Mouse (Mus musculus): Measurements from ENCODE around the gene Vasn. TPM values are rescaled to one million over a fixed set of nuclear protein-coding genes. Genes with fewer than 3 reads are reported as not detected.
A peak's percentile ranks its signal among the peaks of the same experiment; 100 is the strongest.

Vasn gene
- polyA plus RNA-seq, 1 experiment from 2014 or later, result 17.5 TPM

DNA sequence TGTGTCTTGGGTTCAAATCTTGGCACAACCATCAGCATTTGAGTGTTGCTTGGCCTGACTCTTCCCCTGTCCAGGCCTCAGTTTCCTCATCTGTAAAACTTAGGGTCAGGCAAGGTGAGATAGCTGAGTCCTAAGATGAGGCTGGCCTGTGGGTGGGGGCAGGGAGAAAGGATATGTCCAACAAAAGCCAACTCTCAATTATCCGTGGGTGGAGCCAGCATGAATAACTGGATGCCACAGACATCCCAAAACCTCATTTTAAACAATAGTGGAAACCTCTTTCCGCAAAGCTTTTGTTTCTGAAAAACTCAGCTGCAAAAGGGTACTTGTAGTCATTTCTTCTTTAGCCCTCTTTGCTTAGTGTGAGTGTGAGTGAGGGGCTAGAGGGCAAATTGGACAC lies 42.9 kb upstream of the Vasn start:
- peak overlapping the region; percentile 89; the same call in 1 of the 2 replicates for H3K4me3 ChIP-seq (ENCODE audit: low read depth, low read length)
- 47% methylated on average over 2 of the region's 2 CpGs for WGBS
- no peaks in the 10 kb centered on the region for H3K9me3 ChIP-seq (ENCODE audit: control insufficient read depth, low read depth, low read length)
- H3K4me2 ChIP-seq (replicated peaks; ENCODE audit: low read depth, low read length), result peak overlapping the region; percentile 96
- H3K36me3 ChIP-seq (ENCODE audit: control insufficient read depth, insufficient read depth, low read length), result no peaks in the 10 kb centered on the region
- peak overlapping the region; percentile 92; the same call in 1 of the 2 replicates for H3K27ac ChIP-seq (ENCODE audit: low read length)
- no peak for ATAC-seq (ENCODE audit: insufficient number of reproducible peaks, insufficient read depth, low FRiP score, low read depth)
- peaks cover 74% of the 10 kb centered on the region for H3K4me1 ChIP-seq (ENCODE audit: control insufficient read depth, insufficient read depth, low read length)
- H3K27me3 ChIP-seq (ENCODE audit: control insufficient read depth, insufficient read depth, low read length), result no peaks in the 10 kb centered on the region
- H3K9ac ChIP-seq (replicated peaks; ENCODE audit: low read depth, low read length), result no peak overlapping the region

- peak overlapping the region; percentile 10; the same call in 1 of the 2 replicates for H3K4me3 ChIP-seq (ENCODE audit: low read depth, low read length)
- H3K27me3 ChIP-seq (ENCODE audit: control insufficient read depth, insufficient read depth, low read length), result no peaks in the 10 kb centered on the region
- H3K36me3 ChIP-seq (ENCODE audit: control insufficient read depth, insufficient read depth, low read length), result no peaks in the 10 kb centered on the region
- H3K9ac ChIP-seq (replicated peaks; ENCODE audit: low read depth, low read length), result no peak overlapping the region
- H3K4me2 ChIP-seq (replicated peaks; ENCODE audit: low read depth, low read length), result peak overlapping the region; percentile 96
- H3K9me3 ChIP-seq (ENCODE audit: control insufficient read depth, low read depth, low read length), result no peaks in the 10 kb centered on the region
- WGBS, result 52% methylated on average over 7 of the region's 7 CpGs
- peak overlapping the region; percentile 36; the same call in 1 of the 2 replicates for H3K27ac ChIP-seq (ENCODE audit: low read length)
- ATAC-seq (ENCODE audit: insufficient number of reproducible peaks, insufficient read depth, low FRiP score, low read depth), result no peak
- peaks cover 75% of the 10 kb centered on the region for H3K4me1 ChIP-seq (ENCODE audit: control insufficient read depth, insufficient read depth, low read length)
Measured at GRCm38 (mm10) chr16:4597296-4597695, 42.4 kb upstream of the Vasn start.

DNA sequence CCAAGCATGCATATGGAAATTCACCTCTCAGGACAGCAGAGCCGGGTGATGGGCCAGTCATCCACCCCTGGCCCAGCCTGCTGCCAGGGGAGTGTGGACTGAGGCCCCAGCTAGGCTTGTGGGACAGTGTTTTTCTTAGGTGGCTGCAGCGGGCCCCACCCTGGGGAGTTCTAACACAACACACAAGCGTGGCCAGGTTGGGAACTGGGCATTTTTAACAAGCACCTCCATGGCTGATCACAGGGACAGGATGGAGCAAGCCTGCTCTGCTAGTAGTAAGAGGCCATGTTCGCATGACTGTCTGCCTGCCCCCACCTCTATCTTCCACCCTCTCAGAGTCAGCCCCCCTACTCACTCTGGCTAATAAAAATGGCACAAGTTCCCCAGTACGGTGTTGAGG lies 41.7 kb upstream of the Vasn start:
- H3K9me3 ChIP-seq (ENCODE audit: control insufficient read depth, low read depth, low read length), result no peaks in the 10 kb centered on the region
- no peak for ATAC-seq (ENCODE audit: insufficient number of reproducible peaks, insufficient read depth, low FRiP score, low read depth)
- H3K27ac ChIP-seq (ENCODE audit: low read length), result 0 out of 2 replicates have a peak overlapping the region, but pooled peaks have one; percentile 15
- H3K36me3 ChIP-seq (ENCODE audit: control insufficient read depth, insufficient read depth, low read length), result no peaks in the 10 kb centered on the region
- WGBS, result 74% methylated on average over 5 of the region's 5 CpGs
- no peaks in the 10 kb centered on the region for H3K27me3 ChIP-seq (ENCODE audit: control insufficient read depth, insufficient read depth, low read length)
- peak overlapping the region; percentile 96 for H3K4me2 ChIP-seq (replicated peaks; ENCODE audit: low read depth, low read length)
- H3K9ac ChIP-seq (replicated peaks; ENCODE audit: low read depth, low read length), result no peak overlapping the region
- H3K4me1 ChIP-seq (ENCODE audit: control insufficient read depth, insufficient read depth, low read length), result peaks cover 75% of the 10 kb centered on the region
- H3K4me3 ChIP-seq (ENCODE audit: low read depth, low read length), result no peak overlapping the region

- Histone ChIP-seq H3K9me3 (ENCODE audit: control insufficient read depth, low read depth, low read length) (no peaks in the 10 kb centered on the region), H3K9ac (replicated peaks; ENCODE audit: low read depth, low read length) (no peak overlapping the region; the same call in 1 of the 2 replicates), H3K36me3 (ENCODE audit: control insufficient read depth, insufficient read depth, low read length) (no peaks in the 10 kb centered on the region), H3K4me2 (replicated peaks; ENCODE audit: low read depth, low read length) (0 out of 2 replicates have a peak overlapping the region, but pooled peaks have one; percentile 8), H3K27ac (ENCODE audit: low read length) (peak overlapping the region; percentile 21; the same call in 1 of the 2 replicates), H3K4me1 (ENCODE audit: control insufficient read depth, insufficient read depth, low read length) (peaks cover 80% of the 10 kb centered on the region), H3K27me3 (ENCODE audit: control insufficient read depth, insufficient read depth, low read length) (no peaks in the 10 kb centered on the region), H3K4me3 (ENCODE audit: low read depth, low read length) (no peak overlapping the region)
- ATAC-seq (ENCODE audit: insufficient number of reproducible peaks, insufficient read depth, low FRiP score, low read depth), result no peak
- 24% methylated on average over 6 of the region's 6 CpGs for WGBS
Measured at GRCm38 (mm10) chr16:4598891-4599543, 40.7 kb upstream of the Vasn start.

DNA sequence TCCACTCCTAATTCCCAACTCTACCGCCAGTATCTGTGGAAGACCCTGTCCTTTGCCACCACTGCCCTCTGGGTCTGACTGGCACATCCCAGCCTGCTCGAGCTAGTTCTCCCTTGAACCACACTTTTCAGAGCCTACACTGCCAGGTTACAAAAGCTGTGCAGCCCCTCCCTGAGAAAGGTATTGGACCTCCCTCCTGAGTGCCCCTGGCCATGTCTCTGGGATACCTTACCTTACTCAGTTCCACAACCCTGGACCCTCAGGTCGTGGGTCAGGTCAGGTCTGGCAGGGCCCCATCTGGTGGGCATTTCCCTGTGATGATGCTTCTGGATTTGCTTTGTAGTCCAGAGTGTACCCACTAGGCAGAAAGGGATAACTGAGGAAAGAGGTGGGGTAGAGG lies 40.1 kb upstream of the Vasn start:
- Histone ChIP-seq H3K27ac (ENCODE audit: low read length) (no peak overlapping the region), H3K9me3 (ENCODE audit: control insufficient read depth, low read depth, low read length) (no peaks in the 10 kb centered on the region), H3K9ac (replicated peaks; ENCODE audit: low read depth, low read length) (no peak overlapping the region), H3K36me3 (ENCODE audit: control insufficient read depth, insufficient read depth, low read length) (no peaks in the 10 kb centered on the region), H3K4me2 (replicated peaks; ENCODE audit: low read depth, low read length) (no peak overlapping the region), H3K27me3 (ENCODE audit: control insufficient read depth, insufficient read depth, low read length) (no peaks in the 10 kb centered on the region), H3K4me1 (ENCODE audit: control insufficient read depth, insufficient read depth, low read length) (peaks cover 85% of the 10 kb centered on the region), H3K4me3 (ENCODE audit: low read depth, low read length) (no peak overlapping the region)
- 80% methylated on average over 3 of the region's 3 CpGs for WGBS
- no peak for ATAC-seq (ENCODE audit: insufficient number of reproducible peaks, insufficient read depth, low FRiP score, low read depth)

GRCm38 (mm10) chr16:4600701-4601310 lies 38.9 kb upstream of the Vasn start:
- no peak overlapping the region for H3K9ac ChIP-seq (replicated peaks; ENCODE audit: low read depth, low read length)
- ATAC-seq (ENCODE audit: insufficient number of reproducible peaks, insufficient read depth, low FRiP score, low read depth), result no peak
- H3K4me3 ChIP-seq (ENCODE audit: low read depth, low read length), result no peak overlapping the region
- H3K27me3 ChIP-seq (ENCODE audit: control insufficient read depth, insufficient read depth, low read length), result no peaks in the 10 kb centered on the region
- WGBS, result 66% methylated on average over 9 of the region's 9 CpGs
- H3K36me3 ChIP-seq (ENCODE audit: control insufficient read depth, insufficient read depth, low read length), result no peaks in the 10 kb centered on the region
- H3K9me3 ChIP-seq (ENCODE audit: control insufficient read depth, low read depth, low read length), result no peaks in the 10 kb centered on the region
- peak overlapping the region; percentile 33; the same call in 1 of the 2 replicates for H3K27ac ChIP-seq (ENCODE audit: low read length)
- H3K4me1 ChIP-seq (ENCODE audit: control insufficient read depth, insufficient read depth, low read length), result peaks cover 94% of the 10 kb centered on the region
- H3K4me2 ChIP-seq (replicated peaks; ENCODE audit: low read depth, low read length), result no peak overlapping the region

GRCm38 (mm10) chr16:4602189-4602588 lies 37.6 kb upstream of the Vasn start:
- ATAC-seq (ENCODE audit: insufficient number of reproducible peaks, insufficient read depth, low FRiP score, low read depth), result peak; percentile 51
- Histone ChIP-seq H3K4me1 (ENCODE audit: control insufficient read depth, insufficient read depth, low read length) (peaks cover 94% of the 10 kb centered on the region), H3K27ac (ENCODE audit: low read length) (peak overlapping the region; percentile 78; the same call in 1 of the 2 replicates), H3K36me3 (ENCODE audit: control insufficient read depth, insufficient read depth, low read length) (no peaks in the 10 kb centered on the region), H3K9me3 (ENCODE audit: control insufficient read depth, low read depth, low read length) (no peaks in the 10 kb centered on the region), H3K27me3 (ENCODE audit: control insufficient read depth, insufficient read depth, low read length) (no peaks in the 10 kb centered on the region), H3K4me3 (ENCODE audit: low read depth, low read length) (no peak overlapping the region), H3K9ac (replicated peaks; ENCODE audit: low read depth, low read length) (no peak overlapping the region), H3K4me2 (replicated peaks; ENCODE audit: low read depth, low read length) (no peak overlapping the region)
- 25% methylated on average over 3 of the region's 3 CpGs for WGBS

DNA sequence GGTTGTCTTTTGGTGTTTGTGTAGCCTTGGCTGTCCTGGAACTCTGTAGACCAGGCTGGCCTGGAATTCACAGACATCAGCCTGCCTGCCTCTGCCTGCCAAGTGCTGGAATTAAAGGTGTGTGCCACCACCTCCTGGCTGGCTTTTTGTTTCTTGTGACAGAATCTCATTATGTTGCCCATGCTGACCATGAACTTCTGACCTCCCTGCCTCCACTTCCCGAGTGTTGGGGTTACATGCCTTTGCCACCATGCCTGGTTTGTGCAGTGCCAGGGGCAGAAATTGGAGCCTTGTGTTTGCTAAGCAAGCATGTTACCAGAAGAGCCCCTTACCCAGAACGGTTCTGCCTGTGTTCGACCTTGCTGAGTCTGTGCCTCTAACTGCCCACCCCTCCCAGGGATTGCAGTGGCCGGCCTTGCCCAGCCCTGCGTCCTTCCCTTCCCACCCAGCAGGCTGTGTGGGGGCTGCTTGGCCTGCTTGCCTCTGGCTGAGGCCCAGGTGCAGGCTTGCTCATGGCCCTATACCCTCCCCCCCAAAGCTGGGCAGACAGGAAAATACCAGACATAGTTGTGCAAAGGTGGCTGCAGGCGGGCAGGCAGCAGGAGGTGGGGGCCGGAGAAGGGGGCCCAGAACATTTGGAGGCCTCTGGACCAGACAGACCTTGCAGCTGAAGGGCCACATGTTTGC lies 36.8 kb upstream of the Vasn start:
- 0 out of 2 replicates have a peak, but pooled peaks have one; percentile 38 for ATAC-seq (ENCODE audit: insufficient number of reproducible peaks, insufficient read depth, low FRiP score, low read depth)
- Histone ChIP-seq H3K4me2 (replicated peaks; ENCODE audit: low read depth, low read length) (peak overlapping the region; percentile 10; the same call in 1 of the 2 replicates), H3K9me3 (ENCODE audit: control insufficient read depth, low read depth, low read length) (no peaks in the 10 kb centered on the region), H3K27me3 (ENCODE audit: control insufficient read depth, insufficient read depth, low read length) (no peaks in the 10 kb centered on the region), H3K27ac (ENCODE audit: low read length) (peak overlapping the region; percentile 78), H3K4me3 (ENCODE audit: low read depth, low read length) (no peak overlapping the region), H3K4me1 (ENCODE audit: control insufficient read depth, insufficient read depth, low read length) (peaks cover 92% of the 10 kb centered on the region), H3K36me3 (ENCODE audit: control insufficient read depth, insufficient read depth, low read length) (no peaks in the 10 kb centered on the region), H3K9ac (replicated peaks; ENCODE audit: low read depth, low read length) (no peak overlapping the region)
- WGBS, result 17% methylated on average over 7 of the region's 7 CpGs

All from stomach, embryonic 14.5 days (tissue).